Mouse (Mus musculus) small intestine, adult 2 months (tissue): ENCODE data around the gene Slc38a10. TPM values are rescaled to one million over a fixed set of nuclear protein-coding genes. Genes with fewer than 3 reads are reported as not detected.

Source experiments
- H3K27ac ChIP-seq: fragments of 200-500 bp; 2 replicates; pipeline ENCODE4 v1.5.1; 2012; ENCODE audit warnings: low read depth, low read length, control low read depth, inconsistent platforms; ENCODE audit not compliant: insufficient read depth
- H3K27me3 ChIP-seq: fragments of 200-500 bp; 2 replicates; pipeline ENCODE4 v1.6.1; 2012; ENCODE audit warnings: mild to moderate bottlenecking, moderate library complexity, low read length, inconsistent platforms; ENCODE audit not compliant: control insufficient read depth, insufficient read depth
- H3K36me3 ChIP-seq: fragments of 200-500 bp; 2 replicates; pipeline ENCODE4 v1.6.1; 2012; ENCODE audit warnings: mild to moderate bottlenecking, low read length, control low read depth, inconsistent platforms; ENCODE audit not compliant: control insufficient read depth, insufficient read depth
- H3K4me1 ChIP-seq: fragments of 200-500 bp; 2 replicates; pipeline ENCODE4 v1.6.1; 2012; ENCODE audit warnings: low read length, inconsistent platforms, mixed read lengths; ENCODE audit not compliant: control insufficient read depth, insufficient read depth, insufficient read length
- H3K4me3 ChIP-seq: fragments of 200-500 bp; 2 replicates; pipeline ENCODE4 v1.5.1; 2012; ENCODE audit warnings: low read depth, mild to moderate bottlenecking, control low read depth, inconsistent platforms, low read length, moderate library complexity
- CTCF ChIP-seq: fragments of 200-500 bp; IDR thresholded peaks from 2 replicates; pipeline ENCODE4 v1.5.1; 2012; ENCODE audit warnings: low read depth, mild to moderate bottlenecking, control low read depth, inconsistent platforms, low read length, moderate library complexity, mixed read lengths; ENCODE audit not compliant: insufficient replicate concordance, insufficient read length; ENCODE audit errors: extremely low read depth
- POLR2A ChIP-seq: fragments of 200-500 bp; IDR thresholded peaks from 2 replicates; pipeline ENCODE4 v1.6.1; 2012; ENCODE audit warnings: low read depth, mild to moderate bottlenecking, control low read depth, inconsistent platforms, low read length, moderate library complexity
- WGBS: fragments of 180-500 bp; shearing (Covaris S2); methylation state at CpG from one replicate; pipeline ENCODE4 v1.1.7; 2018; 5-methylcytosine and 5-hydroxymethylcytosine counted together
- polyA plus RNA-seq: library from polyadenylated mRNA; depleted of rRNA; stranded (reverse); fragments of >200 nt; gene quantifications from 2 replicates; pipeline ENCODE4 v1.2.3, GENCODE M21; 2012

Gene Slc38a10
- polyA plus RNA-seq, 1 experiment: 108 TPM

GRCm38 (mm10) chr11:120071731-120072320, 79.3 kb downstream of the Slc38a10 start:
- H3K36me3 ChIP-seq: no peaks in the 10 kb centered on the region; the same call in 1 of the 2 replicates
- no peaks in the 10 kb centered on the region for H3K27me3 ChIP-seq
- 95% methylated on average over 7 of the region's 7 CpGs for WGBS

GRCm38 (mm10) chr11:120071065-120071464, 80.1 kb downstream of the Slc38a10 start:
- no peaks in the 10 kb centered on the region for H3K36me3 ChIP-seq
- H3K27ac ChIP-seq: no peak overlapping the region
- no peaks in the 10 kb centered on the region for H3K4me1 ChIP-seq
- H3K4me3 ChIP-seq: no peak overlapping the region
- no peaks in the 10 kb centered on the region for H3K27me3 ChIP-seq
- 76% methylated on average over 12 of the region's 12 CpGs for WGBS
- TF ChIP-seq POLR2A: no peak
- TF ChIP-seq CTCF: no peak

More at GRCm38 (mm10) chr11:120071731-120072320, 79.3 kb downstream of the Slc38a10 start:
- H3K4me3 ChIP-seq: no peak overlapping the region
- H3K4me1 ChIP-seq: no peaks in the 10 kb centered on the region
- TF ChIP-seq CTCF (no peak), POLR2A (no peak)
- no peak overlapping the region for H3K27ac ChIP-seq

GRCm38 (mm10) chr11:120070286-120070930, 80.7 kb downstream of the Slc38a10 start:
- WGBS: 94% methylated on average over 27 of the region's 27 CpGs
- no peak for TF ChIP-seq CTCF
- TF ChIP-seq POLR2A: no peak
- Histone ChIP-seq H3K4me1 (no peaks in the 10 kb centered on the region), H3K36me3 (no peaks in the 10 kb centered on the region), H3K27me3 (no peaks in the 10 kb centered on the region), H3K4me3 (no peak overlapping the region), H3K27ac (no peak overlapping the region)

GRCm38 (mm10) chr11:120069261-120069660, 81.9 kb downstream of the Slc38a10 start:
- 78% methylated on average over 11 of the region's 11 CpGs for WGBS
- no peak overlapping the region for H3K27ac ChIP-seq

GRCm38 (mm10) chr11:120067834-120068233, 83.3 kb downstream of the Slc38a10 start:
- Histone ChIP-seq H3K27me3 (no peaks in the 10 kb centered on the region), H3K4me3 (no peak overlapping the region), H3K27ac (no peak overlapping the region), H3K4me1 (no peaks in the 10 kb centered on the region), H3K36me3 (no peaks in the 10 kb centered on the region)
- 67% methylated on average over 17 of the region's 17 CpGs for WGBS
- no peak for TF ChIP-seq CTCF
- no peak for TF ChIP-seq POLR2A

More at GRCm38 (mm10) chr11:120069261-120069660, 81.9 kb downstream of the Slc38a10 start:
- no peaks in the 10 kb centered on the region for H3K36me3 ChIP-seq
- no peak overlapping the region for H3K4me3 ChIP-seq
- no peak for TF ChIP-seq POLR2A
- TF ChIP-seq CTCF: no peak
- no peaks in the 10 kb centered on the region for H3K27me3 ChIP-seq
- H3K4me1 ChIP-seq: no peaks in the 10 kb centered on the region

GRCm38 (mm10) chr11:120065291-120065690, 85.9 kb downstream of the Slc38a10 start:
- 40% methylated on average over 10 of the region's 10 CpGs for WGBS
- H3K36me3 ChIP-seq: no peaks in the 10 kb centered on the region
- no peaks in the 10 kb centered on the region for H3K27me3 ChIP-seq

GRCm38 (mm10) chr11:120064668-120065040, 86.5 kb downstream of the Slc38a10 start:
- TF ChIP-seq CTCF: no peak
- TF ChIP-seq POLR2A: no peak
- Histone ChIP-seq H3K27me3 (no peaks in the 10 kb centered on the region), H3K4me3 (no peak overlapping the region), H3K27ac (no peak overlapping the region), H3K4me1 (peaks cover 4% of the 10 kb centered on the region; the same call in 1 of the 2 replicates), H3K36me3 (no peaks in the 10 kb centered on the region)
- WGBS: 94% methylated on average over 11 of the region's 11 CpGs

More at GRCm38 (mm10) chr11:120065291-120065690, 85.9 kb downstream of the Slc38a10 start:
- Histone ChIP-seq H3K4me3 (no peak overlapping the region), H3K4me1 (peaks cover 3% of the 10 kb centered on the region; the same call in 1 of the 2 replicates), H3K27ac (no peak overlapping the region)
- TF ChIP-seq CTCF: peak; percentile 75
- TF ChIP-seq POLR2A: no peak
